Mouse (Mus musculus) liver, embryonic 18 days (tissue): ENCODE results near the gene Gm28897. TPM values are rescaled to one million over a fixed set of nuclear protein-coding genes. Genes with fewer than 3 reads are reported as not detected.

Source experiments
- polyA plus RNA-seq: library from polyadenylated mRNA; depleted of rRNA; stranded (reverse); fragments of >200 nt; gene quantifications from 2 replicates; pipeline ENCODE4 v1.2.3, GENCODE M21; 2012; rRNA removed

Gene Gm28897
- not detected in 2 replicates for polyA plus RNA-seq

GRCm38 (mm10) chrY:80926695-80927094 is at the start of gene Gm28897:
Gm28897 (plus strand) TSS chrY:80926995.

